In the genomic region with DNA sequence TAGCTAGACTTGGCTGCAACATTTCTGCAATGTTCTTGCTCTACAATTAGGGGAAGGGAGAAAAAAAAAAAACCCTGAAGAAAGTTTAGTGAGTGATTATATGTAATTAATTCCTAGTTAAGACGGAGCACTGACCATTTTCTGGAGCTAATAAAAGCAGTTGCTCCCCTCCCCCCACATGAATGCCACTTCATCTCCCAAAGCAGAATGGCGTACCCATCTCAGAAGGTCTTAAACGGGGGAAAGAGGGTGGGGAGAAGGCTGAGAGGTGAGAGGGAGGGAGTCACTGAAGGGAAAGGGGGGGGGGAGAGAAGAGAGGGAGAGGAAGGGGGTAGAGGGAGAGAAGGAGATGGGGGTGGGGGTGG, we compare ENCODE assay signal across 8 mouse cellular contexts. TPM values are rescaled to one million over a fixed set of nuclear protein-coding genes. Genes with fewer than 3 reads are reported as not detected.
A peak's percentile ranks its signal among the peaks of the same experiment; 100 is the strongest.
DNase-seq lines count a peak whose midpoint lies in the region; ATAC-seq lines count a peak whose summit lies in the region.

No protein-coding gene starts in this region.

- peak overlapping the region; percentile 98 for H3K27ac ChIP-seq in neural tube, embryonic 11.5 days (ENCODE audit: low read depth, low read length)
- peak overlapping the region; percentile 100 for H3K27ac ChIP-seq in liver, embryonic 12.5 days

- peaks cover 87% of the 10 kb centered on the region for H3K4me1 ChIP-seq in neural tube, embryonic 11.5 days (ENCODE audit: control insufficient read depth, insufficient read depth, low read length)
- peaks cover 98% of the 10 kb centered on the region for H3K4me1 ChIP-seq in liver, embryonic 12.5 days

- H3K9ac ChIP-seq in neural tube, embryonic 11.5 days (ENCODE audit: low read length), result no peak overlapping the region
- H3K9ac ChIP-seq in liver, embryonic 12.5 days, result peak overlapping the region; percentile 50; the same call in 1 of the 2 replicates

- no peaks in the 10 kb centered on the region for H3K27me3 ChIP-seq in neural tube, embryonic 11.5 days (ENCODE audit: control insufficient read depth, insufficient read depth, low read length)
- no peaks in the 10 kb centered on the region for H3K27me3 ChIP-seq in liver, embryonic 12.5 days (replicated peaks)

- no peak overlapping the region for H3K4me3 ChIP-seq in neural tube, embryonic 11.5 days (ENCODE audit: low read depth, low read length)
- peak overlapping the region; percentile 57 for H3K4me3 ChIP-seq in liver, embryonic 12.5 days

- no peaks in the 10 kb centered on the region for H3K36me3 ChIP-seq in neural tube, embryonic 11.5 days (ENCODE audit: control insufficient read depth, insufficient read depth, low read length)
- H3K36me3 ChIP-seq in liver, embryonic 12.5 days, result peaks cover 67% of the 10 kb centered on the region

- ATAC-seq in neural tube, embryonic 11.5 days (ENCODE audit: insufficient read depth, low FRiP score, low TSS enrichment), result no peak
- no peak for ATAC-seq in liver, embryonic 12.5 days

- peak overlapping the region; percentile 74 for H3K4me2 ChIP-seq in neural tube, embryonic 11.5 days (ENCODE audit: low read depth)
- peak overlapping the region; percentile 85 for H3K4me2 ChIP-seq in liver, embryonic 12.5 days

- WGBS in neural tube, embryonic 11.5 days, result 3% methylated on average over 3 of the region's 3 CpGs
- WGBS in liver, embryonic 12.5 days (ENCODE audit: insufficient replicate concordance), result 34% methylated on average over 3 of the region's 3 CpGs

- peak; percentile 73 for DNase-seq in cerebellum, adult 9-10 months
- DNase-seq in cerebellum, postnatal 4 days (ENCODE audit: low spot score in 2 of 2), result no peak
- DNase-seq in neural tube, embryonic 11.5 days (ENCODE audit: low spot score), result peak; percentile 48
- DNase-seq in neural tube, embryonic 10.5 days (ENCODE audit: extremely low spot score, low spot score), result no peak
- no peak for DNase-seq in frontal cortex, postnatal 10 days (ENCODE audit: low spot score in 2 of 2)
- DNase-seq in spleen, postnatal 4 days (ENCODE audit: low spot score in 2 of 2), result no peak
- DNase-seq in gastrocnemius, postnatal 10 days, result no peak

- no peaks in the 10 kb centered on the region for H3K9me3 ChIP-seq in neural tube, embryonic 11.5 days (ENCODE audit: control insufficient read depth, low read length)
- no peaks in the 10 kb centered on the region for H3K9me3 ChIP-seq in liver, embryonic 12.5 days (replicated peaks)

RNA-seq across cellular contexts. Expression of a gene that starts 17.6 kb away (rescaled TPM):
- polyA plus RNA-seq in neural tube, embryonic 11.5 days (2014; fragmentation: Nextera tagmentation; extraction: Ambion mirVana), result 52.9 and 54.5 TPM in 2 replicates
- polyA plus RNA-seq in liver, embryonic 12.5 days (2016; fragmentation: Nextera tagmentation; extraction: Ambion mirVana), result 35.7 and 38.5 TPM in 2 replicates
- 10 to 100 TPM; 29.6 to 30.4 TPM for total RNA-seq in gastrocnemius, postnatal 10 days (2021)

Comparison
In these comparisons a context has a peak if more than half of its experiments do, and no peak if none do; other contexts are left out.
1. DNase-seq: peak in cerebellum, adult 9-10 months (single experiment) and neural tube, embryonic 11.5 days (single experiment); none in cerebellum, postnatal 4 days (0 of 2), neural tube, embryonic 10.5 days (single experiment), frontal cortex, postnatal 10 days (0 of 2), spleen, postnatal 4 days (0 of 2) and gastrocnemius, postnatal 10 days (single experiment).